ENCODE assay signal across 13 mouse cellular contexts in genomic region chr5:96454422-96454821, GRCm38 (mm10).
"Had no signal": no experiment of that assay in that cellular context is flagged by ENCODE, and none has a peak within 500 bp of the region (broad histone marks: within the 10 kb centered on the region; RNA-seq: fewer than 3 reads in every experiment).

No protein-coding gene starts in this region.

- DNase-seq: kidney, postnatal 14 days; left cerebral cortex, postnatal 4 days; lung, adult 18-20 months; retina, postnatal 1 day; right cerebral cortex, postnatal 4 days; spleen, adult 18-20 months; thymus, adult 2 months; thymus, postnatal 25 days had no signal

- H3K36me3 ChIP-seq: limb, embryonic 13.5 days; midbrain, embryonic 12.5 days; neural tube, embryonic 13.5 days had no signal

- H3K27me3 ChIP-seq: limb, embryonic 13.5 days; midbrain, embryonic 12.5 days; neural tube, embryonic 13.5 days had no signal

- H3K27ac ChIP-seq: limb, embryonic 13.5 days; liver, embryonic 14.5 days; midbrain, embryonic 12.5 days; neural tube, embryonic 13.5 days had no signal

- H3K9me3 ChIP-seq: limb, embryonic 13.5 days; midbrain, embryonic 12.5 days; neural tube, embryonic 13.5 days had no signal

- H3K4me2 ChIP-seq: limb, embryonic 13.5 days; midbrain, embryonic 12.5 days; neural tube, embryonic 13.5 days had no signal

- H3K9ac ChIP-seq: limb, embryonic 13.5 days; liver, embryonic 14.5 days; midbrain, embryonic 12.5 days; neural tube, embryonic 13.5 days had no signal

- ATAC-seq: midbrain, embryonic 16.5 days had no signal

- H3K4me3 ChIP-seq: limb, embryonic 13.5 days; midbrain, embryonic 12.5 days; neural tube, embryonic 13.5 days had no signal

- H3K4me1 ChIP-seq: limb, embryonic 13.5 days; midbrain, embryonic 12.5 days; neural tube, embryonic 13.5 days had no signal
